Mouse (Mus musculus) olfactory bulb, adult 2 months (tissue): ENCODE measurements around the gene Hist1h4n.
"Not testable (repeated sequence)": the region's sequence is repeated elsewhere in the genome, so short reads cannot be mapped to it uniquely, and the experiment has no call there.

Source experiments
- CTCF ChIP-seq: fragments of 200-500 bp; IDR thresholded peaks from 2 replicates; pipeline ENCODE4 v1.5.1; 2012; ENCODE audit warnings: low read depth, mild to moderate bottlenecking, low read length, moderate library complexity; ENCODE audit not compliant: insufficient read depth
- POLR2A ChIP-seq: fragments of 200-500 bp; IDR thresholded peaks from 2 replicates; pipeline ENCODE4 v1.6.1; 2012; ENCODE audit warnings: mild to moderate bottlenecking, low read depth, low read length, moderate library complexity; ENCODE audit not compliant: insufficient read depth

DNA sequence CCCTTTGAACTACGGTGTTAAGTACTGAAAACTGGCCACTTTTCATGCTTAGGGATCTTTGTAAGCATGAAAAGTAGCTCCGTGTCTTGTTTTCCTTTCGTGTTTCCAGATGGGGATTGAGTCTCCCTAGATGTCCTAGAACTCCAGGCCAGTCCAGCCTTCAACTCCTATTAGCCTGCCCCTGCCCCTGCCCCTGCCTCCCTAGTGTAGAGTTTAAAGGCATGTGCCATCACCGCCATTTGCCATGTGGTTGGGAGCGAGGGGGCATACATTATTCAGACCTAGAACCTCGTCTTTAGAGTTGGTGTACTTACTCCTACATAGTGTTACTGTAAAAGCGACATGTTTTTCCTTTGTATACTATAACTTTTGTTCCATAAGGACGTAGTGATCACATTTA lies 20.9 kb downstream of the Hist1h4n start:
- TF ChIP-seq POLR2A, CTCF: not testable (repeated sequence)
